Mouse (Mus musculus) C2C12 (cell line): ENCODE measurements around the gene Pomp.

Experiments used
- CEBPB ChIP-seq: IDR thresholded peaks from one replicate; pipeline ENCODE4 v1.6.1; 2011; ENCODE audit warnings: low read depth, mild to moderate bottlenecking, control low read depth, moderate library complexity
- CTCF ChIP-seq: IDR thresholded peaks from one replicate; pipeline ENCODE4 v1.5.1; 2011; ENCODE audit not compliant: control insufficient read depth, insufficient read depth, insufficient read length
- MYOD1 ChIP-seq: IDR thresholded peaks from one replicate; pipeline ENCODE4 v1.6.1; 2011; ENCODE audit warnings: low read depth; ENCODE audit not compliant: control insufficient read depth, insufficient read length
- USF1 ChIP-seq: IDR thresholded peaks from one replicate; pipeline ENCODE4 v1.6.1; 2011; ENCODE audit warnings: low read depth, mild to moderate bottlenecking, control low read depth, moderate library complexity

GRCm38 (mm10) chr5:147843340-147843739 lies 16.9 kb upstream of the Pomp start:
- TF ChIP-seq USF1 (no peak), CTCF (no peak), CEBPB (no peak), MYOD1 (no peak)
